Mouse (Mus musculus) midbrain, embryonic 16.5 days (tissue): Measurements from ENCODE around the gene Gm20388. TPM values are rescaled to one million over a fixed set of nuclear protein-coding genes. Genes with fewer than 3 reads are reported as not detected.

Experiments used
- ATAC-seq: fragments of 200-750 bp; cut with Nextera tagmentation; 2 replicates; pipeline ENCODE4 v1.8.0; 2017; ENCODE audit warnings: moderate TSS enrichment
- H3K27ac ChIP-seq: fragments of 300-500 bp; sonication (generic); 2 replicates; pipeline ENCODE4 v1.5.1; 2014; ENCODE audit warnings: mild to moderate bottlenecking, low read length, mixed read lengths
- H3K27me3 ChIP-seq: fragments of 300-500 bp; sonication (generic); 2 replicates; pipeline ENCODE4 v1.6.1; 2014; ENCODE audit warnings: low read depth, low read length, mixed read lengths; ENCODE audit not compliant: control insufficient read depth, insufficient read depth
- H3K36me3 ChIP-seq: fragments of 300-500 bp; sonication (generic); 2 replicates; pipeline ENCODE4 v1.6.1; 2014; ENCODE audit warnings: mild to moderate bottlenecking, low read length, moderate library complexity, mixed read lengths; ENCODE audit not compliant: control insufficient read depth, insufficient read depth
- H3K4me1 ChIP-seq: fragments of 300-500 bp; sonication (generic); 2 replicates; pipeline ENCODE4 v1.6.1; 2014; ENCODE audit warnings: mild to moderate bottlenecking, low read length, mixed read lengths; ENCODE audit not compliant: control insufficient read depth, insufficient read depth
- H3K4me2 ChIP-seq: fragments of 300-500 bp; sonication (generic); 2 replicates; pipeline ENCODE4 v1.6.1; 2014; ENCODE audit warnings: mild to moderate bottlenecking, low read length, mixed read lengths
- H3K4me3 ChIP-seq: fragments of 300-500 bp; sonication (generic); 2 replicates; pipeline ENCODE4 v1.5.1; 2014; ENCODE audit warnings: low read depth, mild to moderate bottlenecking, low read length, moderate library complexity, mixed read lengths
- H3K9ac ChIP-seq: fragments of 300-500 bp; sonication (generic); 2 replicates; pipeline ENCODE4 v1.6.1; 2014; ENCODE audit warnings: low read depth, low read length, mixed read lengths
- H3K9me3 ChIP-seq: fragments of 300-500 bp; sonication (generic); replicated peaks from 2 replicates; pipeline ENCODE4 v1.6.1; 2014; ENCODE audit warnings: mild to moderate bottlenecking, low read length, mixed read lengths; ENCODE audit not compliant: control insufficient read depth, poor library complexity, severe bottlenecking
- WGBS: fragments of 180-500 bp; shearing (Covaris S2); extraction: QIAGEN DNeasy Blood & Tissue Kit; methylation state at CpG from one replicate; pipeline ENCODE4 v1.1.7; 2014; 5-methylcytosine and 5-hydroxymethylcytosine counted together
- polyA plus RNA-seq: library from polyadenylated mRNA; unstranded; fragments of >200 nt; fragmentation: Nextera tagmentation; extraction: Ambion mirVana; gene quantifications from 2 replicates; pipeline ENCODE4 v1.2.1, GENCODE M21; 2015

The Gm20388 gene
- polyA plus RNA-seq, 1 experiment from 2014 or later: 7.5 TPM

DNA sequence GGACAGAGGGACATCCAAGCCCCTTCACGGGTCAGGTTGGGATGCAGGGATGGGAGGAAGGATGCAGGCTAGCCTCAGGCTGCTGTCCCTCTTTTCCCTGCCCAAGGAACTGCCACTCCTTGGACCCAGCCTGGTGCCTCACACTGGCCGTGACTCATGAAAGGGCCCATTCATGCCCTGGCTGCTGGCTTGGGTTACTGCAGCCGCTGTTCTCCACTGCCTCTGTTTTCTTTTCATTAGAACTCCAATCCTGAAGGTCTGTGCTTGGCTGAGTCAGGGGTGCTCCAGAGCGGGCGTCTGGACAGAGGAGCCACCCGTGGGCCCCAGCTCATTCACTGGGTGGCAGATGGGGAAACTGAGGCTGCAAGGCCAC lies 2314.0 kb downstream of the Gm20388 start:
- Histone ChIP-seq H3K27me3 (peaks cover 10% of the 10 kb centered on the region), H3K27ac (peak overlapping the region; percentile 30; the same call in 1 of the 2 replicates), H3K4me1 (no peaks in the 10 kb centered on the region), H3K9me3 (no peaks in the 10 kb centered on the region), H3K4me2 (no peak overlapping the region), H3K9ac (no peak overlapping the region), H3K4me3 (no peak overlapping the region), H3K36me3 (no peaks in the 10 kb centered on the region)
- WGBS: 53% methylated on average over 6 of the region's 6 CpGs
- no peak for ATAC-seq

DNA sequence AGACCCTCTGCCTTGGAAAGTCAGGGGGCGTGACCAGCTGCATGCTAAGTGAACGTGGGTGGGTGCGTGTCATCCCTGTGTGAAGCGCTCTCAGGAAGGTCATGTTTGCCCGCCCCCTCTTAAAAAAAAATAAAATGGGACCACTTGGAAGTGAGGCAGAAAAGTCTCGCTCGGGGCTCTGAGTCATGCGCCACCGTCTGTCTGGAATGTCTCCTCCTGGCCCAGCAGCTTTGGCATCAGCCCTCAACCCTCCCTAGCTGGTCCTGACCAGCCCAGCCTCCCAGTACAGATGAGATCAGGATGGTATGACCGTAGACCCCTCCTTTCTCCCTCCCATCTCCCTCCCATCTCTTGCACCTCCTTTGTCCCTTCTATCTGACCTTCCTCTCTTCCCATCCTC lies 2314.8 kb downstream of the Gm20388 start:
- no peak overlapping the region for H3K9ac ChIP-seq
- no peaks in the 10 kb centered on the region for H3K36me3 ChIP-seq
- 61% methylated on average over 10 of the region's 10 CpGs for WGBS
- H3K4me1 ChIP-seq: peaks cover 6% of the 10 kb centered on the region
- H3K4me3 ChIP-seq: no peak overlapping the region
- H3K27ac ChIP-seq: no peak overlapping the region
- no peak for ATAC-seq
- no peak overlapping the region for H3K4me2 ChIP-seq
- H3K27me3 ChIP-seq: peaks cover 15% of the 10 kb centered on the region
- H3K9me3 ChIP-seq: no peaks in the 10 kb centered on the region

DNA sequence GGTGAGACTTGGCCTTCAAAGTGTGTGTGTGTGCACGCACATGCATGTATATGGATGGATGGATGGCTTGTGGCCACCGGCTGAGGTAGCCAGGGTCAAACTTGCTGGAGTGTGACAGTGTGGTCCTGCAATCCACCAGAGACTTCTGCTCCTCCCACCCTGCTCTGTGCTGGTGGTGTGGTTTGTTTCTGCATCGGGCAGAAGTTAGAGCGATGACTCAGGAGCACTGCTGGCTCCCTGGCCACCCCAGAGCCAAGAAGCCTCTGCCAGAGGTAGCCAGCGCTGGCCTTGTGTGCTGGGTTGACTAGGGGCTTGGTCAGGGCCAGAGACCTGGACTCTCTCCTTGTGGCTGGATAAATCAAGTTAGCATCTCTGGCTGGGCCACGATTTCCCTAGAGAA lies 2316.7 kb downstream of the Gm20388 start:
- no peak for ATAC-seq
- no peak overlapping the region for H3K9ac ChIP-seq
- H3K9me3 ChIP-seq: no peaks in the 10 kb centered on the region
- no peak overlapping the region for H3K27ac ChIP-seq
- no peak overlapping the region for H3K4me3 ChIP-seq
- no peak overlapping the region for H3K4me2 ChIP-seq
- 80% methylated on average over 6 of the region's 6 CpGs for WGBS
- peaks cover 25% of the 10 kb centered on the region for H3K27me3 ChIP-seq
- no peaks in the 10 kb centered on the region for H3K36me3 ChIP-seq
- peaks cover 11% of the 10 kb centered on the region for H3K4me1 ChIP-seq

DNA sequence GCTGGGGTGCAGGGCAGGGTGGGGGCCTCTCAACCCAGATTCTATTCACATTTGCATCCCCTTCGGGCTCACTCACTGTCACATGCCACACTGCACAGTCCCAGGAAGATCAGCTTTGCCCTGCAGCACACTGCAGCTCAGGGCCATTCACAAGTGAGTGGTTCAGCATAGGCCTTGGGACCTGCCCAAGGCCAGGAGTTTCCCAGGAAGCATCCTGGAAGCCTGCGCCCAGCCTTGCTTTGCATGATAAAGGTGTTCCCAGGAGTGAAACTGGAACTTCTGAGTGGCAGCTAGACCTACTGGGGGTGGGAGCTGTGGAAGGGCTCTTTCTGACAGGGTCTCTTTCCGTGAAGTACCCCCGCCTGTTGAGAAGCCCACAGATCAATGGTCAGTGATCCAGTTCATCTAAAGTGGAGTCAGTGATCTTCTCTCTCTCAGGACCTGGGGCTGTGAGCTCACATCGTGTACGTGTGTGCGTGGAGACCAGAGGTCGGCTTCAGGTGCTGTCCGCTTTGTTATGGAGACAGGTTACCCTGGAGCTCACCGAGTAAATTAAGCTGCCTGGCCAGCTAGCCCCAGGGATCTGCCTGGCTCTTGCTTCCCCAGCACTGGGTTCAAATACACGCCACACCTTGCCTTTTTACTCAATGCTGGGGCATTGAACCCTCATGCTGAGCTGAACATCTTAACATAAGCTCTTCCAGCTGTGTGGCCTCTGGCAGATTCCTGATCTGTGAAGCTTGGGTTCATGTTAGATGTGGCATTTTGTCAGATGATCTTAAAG lies 2318.3 kb downstream of the Gm20388 start:
- Histone ChIP-seq H3K9ac (no peak overlapping the region), H3K4me1 (peaks cover 11% of the 10 kb centered on the region), H3K36me3 (no peaks in the 10 kb centered on the region), H3K27me3 (peaks cover 25% of the 10 kb centered on the region), H3K4me3 (no peak overlapping the region), H3K27ac (no peak overlapping the region), H3K4me2 (no peak overlapping the region), H3K9me3 (no peaks in the 10 kb centered on the region)
- 42% methylated on average over 11 of the region's 11 CpGs for WGBS
- ATAC-seq: no peak

DNA sequence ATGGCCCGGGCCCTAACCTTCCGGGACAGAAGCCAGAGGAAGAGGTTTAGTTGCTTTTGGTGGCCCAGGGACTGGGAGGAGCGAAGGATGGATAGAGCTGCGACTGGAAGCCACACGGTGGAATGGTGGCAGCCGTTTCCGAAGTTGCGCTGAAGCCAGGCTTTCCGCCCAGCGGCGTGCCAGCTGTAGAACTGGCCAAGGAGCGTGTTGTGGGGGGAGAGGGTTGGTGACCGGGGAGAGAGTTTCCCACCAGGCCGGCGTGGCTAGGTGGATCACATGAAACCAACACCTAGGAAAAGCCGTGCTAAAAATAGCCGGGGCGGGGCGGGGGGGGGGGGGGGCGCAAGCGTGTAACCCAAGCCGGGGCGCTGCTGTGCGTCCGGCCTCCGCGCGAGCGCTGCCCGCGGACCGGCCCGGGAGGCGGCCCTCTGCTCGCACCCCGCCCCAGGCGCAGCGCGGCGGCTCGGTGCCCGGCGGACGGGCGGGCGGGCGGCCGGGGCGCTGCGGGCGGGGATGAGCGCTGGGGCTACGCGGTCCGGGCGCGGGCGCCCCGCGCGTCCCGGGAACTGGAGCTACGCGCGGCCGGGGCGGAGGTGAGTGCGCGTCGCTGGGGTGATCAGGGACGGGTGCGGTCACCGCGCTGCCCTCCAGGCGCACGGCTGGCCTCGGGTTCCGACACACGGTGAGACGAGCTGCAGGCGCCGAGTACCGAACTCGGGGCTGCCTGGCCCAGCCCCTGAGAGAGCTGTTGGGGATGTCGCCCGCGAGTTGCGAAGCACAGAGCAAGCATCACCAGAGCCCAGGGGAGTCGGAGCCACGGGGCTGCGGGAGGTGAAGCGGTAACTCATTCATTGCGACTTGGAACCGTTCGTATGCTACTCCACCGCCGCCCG lies 2319.4 kb downstream of the Gm20388 start:
- no peaks in the 10 kb centered on the region for H3K36me3 ChIP-seq
- ATAC-seq: peak; percentile 10; the same call in 1 of the 2 replicates
- WGBS: under 1% methylated on average over 69 of the region's 98 CpGs
- peak overlapping the region; percentile 80 for H3K4me2 ChIP-seq
- peaks cover 25% of the 10 kb centered on the region for H3K27me3 ChIP-seq
- H3K27ac ChIP-seq: no peak overlapping the region
- H3K9me3 ChIP-seq: no peaks in the 10 kb centered on the region
- H3K4me3 ChIP-seq: peak overlapping the region; percentile 55
- peaks cover 11% of the 10 kb centered on the region for H3K4me1 ChIP-seq
- H3K9ac ChIP-seq: peak overlapping the region; percentile 67

DNA sequence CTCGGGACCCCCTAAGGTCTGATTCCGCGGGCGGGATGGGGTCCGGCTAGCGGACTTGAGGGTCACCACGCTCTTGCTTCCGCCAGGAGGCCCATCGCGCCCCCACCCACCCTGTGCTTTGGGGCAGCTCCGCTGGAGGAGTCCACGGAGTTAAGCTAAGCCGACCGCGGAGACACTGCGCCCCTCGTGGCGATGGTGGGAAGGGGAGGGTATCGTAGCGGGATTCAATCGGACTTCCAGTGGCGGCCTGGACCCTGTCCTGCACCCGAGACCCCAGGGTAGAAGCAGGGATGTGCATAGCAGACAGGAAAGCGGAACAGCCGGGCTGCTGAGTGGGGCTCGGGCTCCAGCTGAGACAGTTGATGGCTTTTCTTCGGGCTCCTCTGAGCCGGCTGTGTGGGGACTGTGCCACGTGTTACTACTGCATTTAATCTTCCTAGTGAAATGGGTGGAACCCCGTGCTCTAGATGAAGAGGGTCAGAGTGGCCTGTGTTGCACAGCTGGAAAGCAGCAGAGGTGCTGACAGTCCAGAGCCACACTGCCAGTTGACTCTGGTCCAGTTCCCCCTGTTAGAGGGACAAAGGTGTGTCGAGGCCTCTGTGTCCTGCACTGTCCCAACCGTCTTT lies 2320.2 kb downstream of the Gm20388 start:
- peak overlapping the region; percentile 80 for H3K4me2 ChIP-seq
- H3K9me3 ChIP-seq: no peaks in the 10 kb centered on the region
- H3K27me3 ChIP-seq: peaks cover 25% of the 10 kb centered on the region
- no peak overlapping the region for H3K27ac ChIP-seq
- H3K4me1 ChIP-seq: peaks cover 11% of the 10 kb centered on the region
- ATAC-seq: peak; percentile 49
- peak overlapping the region; percentile 55 for H3K4me3 ChIP-seq
- no peaks in the 10 kb centered on the region for H3K36me3 ChIP-seq
- WGBS: 4% methylated on average over 31 of the region's 32 CpGs
- peak overlapping the region; percentile 67 for H3K9ac ChIP-seq

DNA sequence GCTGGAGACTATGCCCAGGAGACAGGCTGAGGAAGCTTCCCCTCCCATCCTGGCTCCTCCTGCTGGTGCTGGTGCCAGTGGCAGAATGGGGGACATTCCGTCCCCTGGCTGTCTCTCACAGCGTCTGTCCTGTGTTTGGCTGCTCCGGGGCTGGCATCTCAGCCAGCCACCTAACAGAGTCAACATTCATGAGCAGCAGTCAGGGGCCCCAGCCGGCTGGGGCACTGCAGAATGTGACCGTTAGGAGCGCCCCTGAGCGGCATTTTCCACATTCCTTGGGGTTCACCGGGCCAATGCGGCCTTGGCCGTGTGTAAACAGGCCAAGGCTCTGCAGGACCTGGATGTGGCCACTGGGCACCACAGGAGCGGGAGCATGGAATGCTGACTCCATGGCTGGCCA lies 2323.4 kb downstream of the Gm20388 start:
- Histone ChIP-seq H3K4me2 (no peak overlapping the region), H3K27me3 (peaks cover 20% of the 10 kb centered on the region), H3K27ac (no peak overlapping the region), H3K9ac (no peak overlapping the region), H3K4me3 (no peak overlapping the region), H3K4me1 (peaks cover 11% of the 10 kb centered on the region), H3K9me3 (no peaks in the 10 kb centered on the region), H3K36me3 (no peaks in the 10 kb centered on the region)
- ATAC-seq: no peak
- WGBS: 39% methylated on average over 11 of the region's 11 CpGs

DNA sequence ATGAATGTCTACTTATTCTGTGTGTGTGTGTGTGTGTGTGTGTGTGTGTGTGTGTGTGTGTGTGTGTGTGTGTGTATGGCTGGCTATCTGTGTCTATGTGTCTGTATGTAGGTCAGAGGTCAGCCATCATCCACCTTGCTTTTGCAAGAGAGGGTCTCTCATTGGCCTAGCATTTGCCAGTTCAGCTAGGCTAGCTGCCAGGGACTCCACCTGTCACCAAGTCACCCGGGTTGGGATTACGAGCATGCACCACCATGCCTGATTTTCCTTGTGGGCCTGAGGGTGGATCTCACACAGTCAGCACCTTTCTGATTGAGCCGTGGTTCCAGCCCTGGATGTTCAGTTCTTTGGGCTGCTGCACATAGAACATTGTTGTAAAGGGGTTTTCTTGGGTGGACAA lies 2325.9 kb downstream of the Gm20388 start:
- H3K9me3 ChIP-seq: no peaks in the 10 kb centered on the region
- peaks cover 3% of the 10 kb centered on the region for H3K27me3 ChIP-seq
- H3K4me1 ChIP-seq: no peaks in the 10 kb centered on the region
- no peak overlapping the region for H3K4me3 ChIP-seq
- no peak overlapping the region for H3K27ac ChIP-seq
- no peak for ATAC-seq
- no peak overlapping the region for H3K4me2 ChIP-seq
- WGBS: 94% methylated on average over 3 of the region's 3 CpGs
- no peaks in the 10 kb centered on the region for H3K36me3 ChIP-seq
- H3K9ac ChIP-seq: no peak overlapping the region
